Mouse (Mus musculus): ENCODE results near the gene Olfr281.

GRCm38 (mm10) chr15:98469596-98469995, 17.2 kb downstream of the Olfr281 start, which contains the start of gene OR5BS1P:
- TF ChIP-seq CTCF (IDR thresholded peaks at IDR 0.05) (no peak), EP300 (IDR thresholded peaks at IDR 0.05) (no peak)

Data from lung, postnatal 0 days (tissue).